Mouse (Mus musculus): ENCODE measurements around the gene Dus3l. TPM values are rescaled to one million over a fixed set of nuclear protein-coding genes. Genes with fewer than 3 reads are reported as not detected.

The Dus3l gene
- polyA plus RNA-seq, 1 experiment from 2014 or later: 45.6 TPM

DNA sequence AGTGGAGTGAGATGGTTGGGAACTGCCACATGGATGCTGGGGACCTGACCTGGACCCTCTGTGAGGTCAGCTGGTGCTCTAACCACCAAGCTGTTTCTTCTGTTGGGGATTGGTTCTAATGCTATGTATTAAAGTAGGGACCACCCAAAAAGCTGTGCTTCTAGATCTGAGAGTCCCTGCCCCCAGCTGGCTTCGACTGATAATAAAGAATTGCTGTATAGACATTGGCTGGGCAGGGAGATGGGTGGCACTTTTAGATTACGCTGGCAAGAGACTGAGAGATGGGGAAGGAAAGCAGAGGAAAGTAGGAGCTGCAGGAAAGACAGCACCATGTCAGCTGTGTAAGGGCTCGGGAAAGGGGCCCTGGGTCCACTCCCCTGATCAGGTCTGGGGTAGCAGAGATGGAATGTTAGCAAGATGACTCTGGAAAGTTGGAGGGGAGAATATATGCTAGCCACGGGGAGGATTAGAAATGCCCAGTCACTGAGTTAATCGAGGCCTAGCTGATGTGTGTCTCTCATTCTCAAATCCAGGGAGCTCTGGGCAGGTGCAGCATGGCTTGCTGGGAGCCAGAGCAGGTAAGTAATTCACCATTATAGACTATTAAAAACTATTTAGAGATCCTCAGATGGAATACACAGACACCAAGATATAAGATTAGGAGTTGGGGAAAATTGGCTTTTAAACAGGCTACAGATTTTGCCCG, 29.2 kb downstream of the Dus3l start:
- 71% methylated on average over 6 of the region's 6 CpGs for WGBS
- Histone ChIP-seq H3K4me1 (replicated peaks; ENCODE audit: control insufficient read depth, insufficient read depth, low read length) (no peaks in the 10 kb centered on the region), H3K4me2 (ENCODE audit: low read length) (no peak overlapping the region), H3K27me3 (replicated peaks; ENCODE audit: control insufficient read depth, insufficient read depth, low read length) (no peaks in the 10 kb centered on the region), H3K4me3 (ENCODE audit: low read depth, low read length) (no peak overlapping the region), H3K36me3 (ENCODE audit: control insufficient read depth, insufficient read depth, low read length) (no peaks in the 10 kb centered on the region), H3K9me3 (ENCODE audit: control insufficient read depth, low read length) (no peaks in the 10 kb centered on the region), H3K9ac (ENCODE audit: low read length) (no peak overlapping the region), H3K27ac (ENCODE audit: low read depth) (no peak overlapping the region)
- no peak for ATAC-seq (replicated peaks; ENCODE audit: low FRiP score, low TSS enrichment, low read depth)
- no peak for DNase-seq (ENCODE audit: low spot score)

DNA sequence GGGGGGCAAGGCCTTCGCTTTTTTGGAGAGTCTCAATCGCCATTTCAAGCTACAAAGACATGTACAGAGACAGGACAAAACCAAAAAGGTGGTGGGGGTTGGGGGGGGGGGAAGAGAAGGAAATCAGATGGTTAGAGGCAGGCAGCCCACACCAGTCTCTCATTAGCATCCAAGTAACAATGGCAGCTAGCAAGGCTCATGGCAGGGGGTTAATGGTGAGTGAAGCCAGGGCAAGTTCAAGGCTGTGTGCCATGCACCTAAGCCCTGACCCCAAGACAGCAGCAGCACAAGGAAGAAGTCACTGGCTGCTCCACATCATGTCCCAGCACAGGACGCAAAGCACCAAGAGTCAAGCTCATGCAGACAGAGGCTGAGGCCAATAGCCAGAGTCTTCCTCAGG, 34.7 kb downstream of the Dus3l start:
- H3K36me3 ChIP-seq (ENCODE audit: control insufficient read depth, insufficient read depth, low read length): peaks cover 5% of the 10 kb centered on the region; the same call in 1 of the 2 replicates
- no peaks in the 10 kb centered on the region for H3K9me3 ChIP-seq (ENCODE audit: control insufficient read depth, low read length)
- no peak for DNase-seq (ENCODE audit: low spot score)
- ATAC-seq (replicated peaks; ENCODE audit: low FRiP score, low TSS enrichment, low read depth): no peak
- H3K4me1 ChIP-seq (replicated peaks; ENCODE audit: control insufficient read depth, insufficient read depth, low read length): no peaks in the 10 kb centered on the region
- no peak overlapping the region for H3K27ac ChIP-seq (ENCODE audit: low read depth)
- H3K27me3 ChIP-seq (replicated peaks; ENCODE audit: control insufficient read depth, insufficient read depth, low read length): no peaks in the 10 kb centered on the region
- no peak overlapping the region for H3K9ac ChIP-seq (ENCODE audit: low read length)
- no peak overlapping the region for H3K4me2 ChIP-seq (ENCODE audit: low read length)
- 89% methylated on average over 3 of the region's 3 CpGs for WGBS
- H3K4me3 ChIP-seq (ENCODE audit: low read depth, low read length): no peak overlapping the region

DNA sequence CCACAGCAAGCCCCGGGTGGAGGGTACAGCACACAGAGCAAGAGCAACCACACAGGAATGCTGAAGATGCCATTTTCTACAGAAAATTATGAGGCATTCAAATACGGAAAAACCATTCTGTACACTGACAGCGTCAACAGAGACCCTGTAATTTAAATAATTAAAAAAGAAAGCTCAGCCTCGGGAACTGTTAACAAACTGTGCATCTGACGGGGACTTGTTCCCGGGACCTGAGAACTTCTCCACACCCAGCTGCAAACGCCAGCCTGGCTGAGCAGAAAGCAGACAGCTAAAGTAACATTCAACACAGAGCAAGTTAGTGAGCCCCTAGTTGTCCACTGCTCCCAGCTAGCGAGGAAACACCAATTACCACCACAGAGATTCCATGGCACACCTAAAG, 37.5 kb downstream of the Dus3l start:
- H3K4me1 ChIP-seq (replicated peaks; ENCODE audit: control insufficient read depth, insufficient read depth, low read length): no peaks in the 10 kb centered on the region
- H3K27me3 ChIP-seq (replicated peaks; ENCODE audit: control insufficient read depth, insufficient read depth, low read length): no peaks in the 10 kb centered on the region
- no peak overlapping the region for H3K4me3 ChIP-seq (ENCODE audit: low read depth, low read length)
- ATAC-seq (replicated peaks; ENCODE audit: low FRiP score, low TSS enrichment, low read depth) (no peak), DNase-seq (ENCODE audit: low spot score) (no peak)
- H3K36me3 ChIP-seq (ENCODE audit: control insufficient read depth, insufficient read depth, low read length): peaks cover 5% of the 10 kb centered on the region; the same call in 1 of the 2 replicates
- H3K4me2 ChIP-seq (ENCODE audit: low read length): no peak overlapping the region
- no peak overlapping the region for H3K27ac ChIP-seq (ENCODE audit: low read depth)
- no peak overlapping the region for H3K9ac ChIP-seq (ENCODE audit: low read length)
- no peaks in the 10 kb centered on the region for H3K9me3 ChIP-seq (ENCODE audit: control insufficient read depth, low read length)
- 79% methylated on average over 8 of the region's 8 CpGs for WGBS

DNA sequence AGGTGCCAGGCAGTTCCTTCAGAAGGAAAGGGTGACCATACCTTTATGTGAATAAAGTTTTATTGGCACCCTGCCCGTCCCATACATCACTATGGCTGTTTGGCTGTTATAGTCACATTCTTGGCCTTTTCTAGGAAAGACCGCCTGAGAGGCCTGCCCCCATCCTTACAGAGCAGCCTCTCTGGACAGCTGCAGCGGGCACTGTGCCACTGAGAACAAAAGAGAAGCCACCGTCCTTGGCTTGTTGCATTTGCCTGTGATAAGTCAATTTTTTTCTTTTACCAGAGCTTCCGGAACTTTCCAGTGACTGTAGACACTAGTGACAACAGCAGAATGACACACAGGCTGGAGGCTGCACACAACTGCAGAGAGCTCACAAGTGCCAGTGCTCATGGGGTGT, 40.4 kb downstream of the Dus3l start:
- WGBS: 74% methylated on average over 5 of the region's 5 CpGs
- H3K9ac ChIP-seq (ENCODE audit: low read length): no peak overlapping the region

DNA sequence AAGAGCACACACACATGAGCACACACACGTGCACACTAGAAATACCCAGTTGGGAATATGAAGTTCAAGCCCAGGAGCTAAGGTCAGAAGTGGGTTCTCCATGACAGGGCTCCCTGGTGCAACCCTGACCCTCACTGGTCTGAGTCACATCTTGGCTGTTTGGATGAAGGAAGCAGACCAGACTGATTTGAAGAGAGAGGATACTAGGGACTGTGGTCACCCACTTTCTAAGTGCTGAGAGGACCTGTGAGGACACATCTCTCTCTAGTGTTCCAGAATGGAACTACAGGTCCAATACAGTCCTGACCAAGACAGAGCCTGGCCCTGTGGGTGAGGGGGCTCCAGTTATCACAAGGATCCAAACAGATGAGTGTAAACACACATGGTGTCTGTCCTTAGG, 41.2 kb downstream of the Dus3l start:
- no peak overlapping the region for H3K9ac ChIP-seq (ENCODE audit: low read length)
- H3K27me3 ChIP-seq (replicated peaks; ENCODE audit: control insufficient read depth, insufficient read depth, low read length): no peaks in the 10 kb centered on the region
- H3K36me3 ChIP-seq (ENCODE audit: control insufficient read depth, insufficient read depth, low read length): peaks cover 5% of the 10 kb centered on the region; the same call in 1 of the 2 replicates
- H3K4me3 ChIP-seq (ENCODE audit: low read depth, low read length): no peak overlapping the region
- ATAC-seq (replicated peaks; ENCODE audit: low FRiP score, low TSS enrichment, low read depth): no peak
- no peak for DNase-seq (ENCODE audit: low spot score)
- no peaks in the 10 kb centered on the region for H3K9me3 ChIP-seq (ENCODE audit: control insufficient read depth, low read length)
- no peak overlapping the region for H3K4me2 ChIP-seq (ENCODE audit: low read length)
- WGBS: 80% methylated on average over 1 of the region's 1 CpGs
- H3K4me1 ChIP-seq (replicated peaks; ENCODE audit: control insufficient read depth, insufficient read depth, low read length): peaks cover 12% of the 10 kb centered on the region
- no peak overlapping the region for H3K27ac ChIP-seq (ENCODE audit: low read depth)

More for the DNA sequence above, 40.4 kb downstream of the Dus3l start:
- DNase-seq (ENCODE audit: low spot score): no peak
- H3K9me3 ChIP-seq (ENCODE audit: control insufficient read depth, low read length): no peaks in the 10 kb centered on the region
- no peak overlapping the region for H3K4me3 ChIP-seq (ENCODE audit: low read depth, low read length)
- H3K4me1 ChIP-seq (replicated peaks; ENCODE audit: control insufficient read depth, insufficient read depth, low read length): peaks cover 3% of the 10 kb centered on the region
- no peak overlapping the region for H3K27ac ChIP-seq (ENCODE audit: low read depth)
- no peak for ATAC-seq (replicated peaks; ENCODE audit: low FRiP score, low TSS enrichment, low read depth)
- no peaks in the 10 kb centered on the region for H3K27me3 ChIP-seq (replicated peaks; ENCODE audit: control insufficient read depth, insufficient read depth, low read length)
- H3K4me2 ChIP-seq (ENCODE audit: low read length): no peak overlapping the region
- peaks cover 5% of the 10 kb centered on the region; the same call in 1 of the 2 replicates for H3K36me3 ChIP-seq (ENCODE audit: control insufficient read depth, insufficient read depth, low read length)

DNA sequence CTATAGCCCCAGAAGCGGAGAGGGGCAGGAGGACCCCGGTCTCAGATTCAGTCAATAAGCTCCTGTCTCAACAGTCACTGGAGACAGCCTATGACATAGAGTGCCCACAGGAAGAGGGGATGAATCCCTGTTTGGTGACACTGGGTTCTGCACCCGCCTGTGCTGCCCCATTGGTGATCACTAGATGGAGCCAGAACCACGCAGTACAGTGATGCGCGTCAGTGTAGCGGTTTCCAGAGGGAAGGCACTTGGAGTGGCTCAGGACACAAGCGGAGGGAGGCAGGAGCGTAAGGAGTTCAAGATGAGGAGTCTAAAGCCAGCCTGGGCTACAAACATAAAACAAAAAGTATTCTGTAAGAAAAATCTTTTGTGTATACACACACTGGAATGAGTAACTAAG, 44.0 kb downstream of the Dus3l start:
- WGBS: 11% methylated on average over 9 of the region's 9 CpGs
- ATAC-seq (replicated peaks; ENCODE audit: low FRiP score, low TSS enrichment, low read depth) (peak; percentile 67), DNase-seq (ENCODE audit: low spot score) (peak; percentile 88)
- Histone ChIP-seq H3K27ac (ENCODE audit: low read depth) (no peak overlapping the region), H3K9me3 (ENCODE audit: control insufficient read depth, low read length) (no peaks in the 10 kb centered on the region), H3K4me3 (ENCODE audit: low read depth, low read length) (no peak overlapping the region), H3K27me3 (replicated peaks; ENCODE audit: control insufficient read depth, insufficient read depth, low read length) (no peaks in the 10 kb centered on the region), H3K4me2 (ENCODE audit: low read length) (no peak overlapping the region), H3K36me3 (ENCODE audit: control insufficient read depth, insufficient read depth, low read length) (no peaks in the 10 kb centered on the region), H3K4me1 (replicated peaks; ENCODE audit: control insufficient read depth, insufficient read depth, low read length) (peaks cover 19% of the 10 kb centered on the region), H3K9ac (ENCODE audit: low read length) (no peak overlapping the region)

DNA sequence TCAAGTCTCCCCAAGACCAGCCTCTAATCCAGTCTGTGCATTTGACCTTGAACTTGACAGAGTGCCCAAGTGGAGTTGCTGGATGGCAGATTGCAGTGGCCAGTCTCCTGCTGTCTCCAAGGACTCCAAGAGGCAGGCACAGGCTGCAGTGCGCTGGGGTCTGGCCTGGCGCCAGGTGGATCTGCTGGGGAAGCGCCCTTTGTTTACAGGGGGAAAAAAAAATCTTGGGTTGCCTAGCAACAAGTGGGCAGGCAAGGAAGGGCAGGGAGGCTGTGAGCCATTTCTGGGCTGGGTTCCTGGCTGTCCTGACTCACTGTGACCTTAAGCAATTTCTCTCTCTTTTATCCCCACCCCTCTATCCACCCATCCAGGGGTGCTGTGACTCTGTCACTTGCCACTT, 45.7 kb downstream of the Dus3l start:
- WGBS: 0% methylated on average over 3 of the region's 3 CpGs
- Histone ChIP-seq H3K27me3 (replicated peaks; ENCODE audit: control insufficient read depth, insufficient read depth, low read length) (no peaks in the 10 kb centered on the region), H3K27ac (ENCODE audit: low read depth) (peak overlapping the region; percentile 64; the same call in 1 of the 2 replicates), H3K9me3 (ENCODE audit: control insufficient read depth, low read length) (no peaks in the 10 kb centered on the region), H3K4me1 (replicated peaks; ENCODE audit: control insufficient read depth, insufficient read depth, low read length) (peaks cover 22% of the 10 kb centered on the region), H3K4me2 (ENCODE audit: low read length) (no peak overlapping the region), H3K9ac (ENCODE audit: low read length) (no peak overlapping the region), H3K4me3 (ENCODE audit: low read depth, low read length) (no peak overlapping the region), H3K36me3 (ENCODE audit: control insufficient read depth, insufficient read depth, low read length) (no peaks in the 10 kb centered on the region)
- DNase-seq (ENCODE audit: low spot score) (peak; percentile 85), ATAC-seq (replicated peaks; ENCODE audit: low FRiP score, low TSS enrichment, low read depth) (peak; percentile 68)

DNA sequence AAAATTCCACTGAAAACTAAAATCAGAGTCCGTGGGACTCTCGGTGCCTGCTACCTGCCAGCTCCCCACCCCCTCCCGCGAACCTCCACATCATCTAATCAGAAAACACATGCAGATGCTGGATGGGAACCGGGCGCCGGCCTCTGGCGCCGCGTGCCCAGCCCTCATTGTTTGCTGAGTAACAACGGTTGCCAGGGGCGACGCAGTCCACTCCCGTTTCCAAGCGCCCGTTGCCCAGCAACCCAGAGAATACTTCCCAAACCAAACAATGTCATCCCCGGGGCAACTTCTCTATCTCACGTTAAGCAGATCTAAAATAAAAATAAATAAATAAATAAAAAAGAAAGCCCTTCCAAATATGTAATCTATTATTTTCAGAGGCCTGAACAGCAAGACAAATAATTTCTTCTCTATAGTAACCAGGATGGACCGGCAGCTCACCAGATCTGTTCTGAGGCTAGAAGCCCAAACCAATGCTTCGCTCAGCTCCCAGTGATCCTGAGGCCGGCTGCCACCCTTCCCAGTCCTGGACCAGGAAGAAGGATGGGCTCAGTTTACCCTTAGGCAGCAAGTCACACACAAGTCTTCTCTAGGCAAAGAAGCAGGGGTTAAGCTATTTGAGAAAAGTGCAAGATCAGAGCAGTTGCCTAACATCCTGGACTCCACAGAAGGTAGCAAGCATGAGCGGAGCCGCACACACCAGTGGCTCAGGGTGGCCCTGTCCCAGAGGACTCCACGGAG, 49.9 kb downstream of the Dus3l start:
- no peak overlapping the region for H3K9ac ChIP-seq (ENCODE audit: low read length)
- H3K27ac ChIP-seq (ENCODE audit: low read depth): 0 out of 2 replicates have a peak overlapping the region, but pooled peaks have one; percentile 23
- ATAC-seq (replicated peaks; ENCODE audit: low FRiP score, low TSS enrichment, low read depth) (peak; percentile 57; the same call in 1 of the 2 replicates), DNase-seq (ENCODE audit: low spot score) (peak; percentile 81)
- H3K36me3 ChIP-seq (ENCODE audit: control insufficient read depth, insufficient read depth, low read length): no peaks in the 10 kb centered on the region
- WGBS: 14% methylated on average over 24 of the region's 24 CpGs
- H3K9me3 ChIP-seq (ENCODE audit: control insufficient read depth, low read length): no peaks in the 10 kb centered on the region
- H3K4me2 ChIP-seq (ENCODE audit: low read length): no peak overlapping the region
- H3K27me3 ChIP-seq (replicated peaks; ENCODE audit: control insufficient read depth, insufficient read depth, low read length): no peaks in the 10 kb centered on the region
- no peak overlapping the region for H3K4me3 ChIP-seq (ENCODE audit: low read depth, low read length)
- peaks cover 22% of the 10 kb centered on the region for H3K4me1 ChIP-seq (replicated peaks; ENCODE audit: control insufficient read depth, insufficient read depth, low read length)

Data from intestine, embryonic 14.5 days (tissue).